Mouse (Mus musculus) limb, embryonic 10.5 days (tissue): ENCODE measurements at regions not wholly inside any gene's neighbourhood (a gene's known extent, or its start where the extent isn't known, plus 50 kb on each side); places are given as distances from the start of the nearest gene placed in this dataset.

Experiments
- DNase-seq: peaks from one replicate; pipeline ENCODE4 v3.0.0-alpha.2; 2017; ENCODE audit warnings: low spot score
- H3K27ac ChIP-seq: fragments of 300-500 bp; sonication (generic); 2 replicates; pipeline ENCODE4 v1.5.1; 2016; ENCODE audit warnings: mild to moderate bottlenecking
- H3K27me3 ChIP-seq: fragments of 300-500 bp; sonication (generic); 2 replicates; pipeline ENCODE4 v1.6.1; 2016; ENCODE audit warnings: low read depth, mild to moderate bottlenecking; ENCODE audit not compliant: poor library complexity, severe bottlenecking
- H3K36me3 ChIP-seq: fragments of 300-500 bp; sonication (generic); 2 replicates; pipeline ENCODE4 v1.6.1; 2016; ENCODE audit warnings: mild to moderate bottlenecking, moderate library complexity
- H3K4me1 ChIP-seq: fragments of 300-500 bp; sonication (generic); 2 replicates; pipeline ENCODE4 v1.6.1; 2016
- H3K4me3 ChIP-seq: fragments of 300-500 bp; sonication (generic); 2 replicates; pipeline ENCODE4 v1.5.1; 2016; ENCODE audit warnings: mild to moderate bottlenecking, moderate library complexity
- H3K9me3 ChIP-seq: fragments of 300-500 bp; sonication (generic); replicated peaks from 2 replicates; pipeline ENCODE4 v1.6.1; 2016; ENCODE audit warnings: mild to moderate bottlenecking
- WGBS: fragments of 180-500 bp; shearing (Covaris S2); methylation state at CpG from one replicate; pipeline ENCODE4 v1.1.7; 2016; 5-methylcytosine and 5-hydroxymethylcytosine counted together

- peaks cover 29% of the 10 kb centered on the region for H3K4me1 ChIP-seq
- H3K4me3 ChIP-seq, result no peak overlapping the region
- H3K9me3 ChIP-seq, result no peaks in the 10 kb centered on the region
- 67% methylated on average over 5 of the region's 5 CpGs for WGBS
- no peaks in the 10 kb centered on the region for H3K27me3 ChIP-seq
- H3K27ac ChIP-seq, result no peak overlapping the region
- DNase-seq, result no peak
- no peaks in the 10 kb centered on the region for H3K36me3 ChIP-seq
Measured at GRCm38 (mm10) chr3:145705317-145705716, 53.2 kb upstream of the Ddah1 start.

- no peak overlapping the region for H3K4me3 ChIP-seq
- H3K27me3 ChIP-seq, result no peaks in the 10 kb centered on the region
- no peaks in the 10 kb centered on the region for H3K9me3 ChIP-seq
- 68% methylated on average over 9 of the region's 9 CpGs for WGBS
- DNase-seq, result no peak
- peaks cover 29% of the 10 kb centered on the region for H3K4me1 ChIP-seq
- H3K27ac ChIP-seq, result peak overlapping the region; percentile 79
- H3K36me3 ChIP-seq, result no peaks in the 10 kb centered on the region
Measured at GRCm38 (mm10) chr3:145704054-145704453, 54.3 kb upstream of the Ccn1 start.

GRCm38 (mm10) chr3:145703411-145703924, 53.7 kb upstream of the Ccn1 start:
- Histone ChIP-seq H3K4me1 (peaks cover 29% of the 10 kb centered on the region), H3K9me3 (no peaks in the 10 kb centered on the region), H3K27ac (peak overlapping the region; percentile 79), H3K27me3 (no peaks in the 10 kb centered on the region), H3K36me3 (no peaks in the 10 kb centered on the region), H3K4me3 (no peak overlapping the region)
- DNase-seq, result peak; percentile 46
- WGBS, result 19% methylated on average over 11 of the region's 11 CpGs

- no peaks in the 10 kb centered on the region for H3K9me3 ChIP-seq
- H3K4me3 ChIP-seq, result no peak overlapping the region
- H3K4me1 ChIP-seq, result peaks cover 29% of the 10 kb centered on the region
- H3K27me3 ChIP-seq, result no peaks in the 10 kb centered on the region
- no peak for DNase-seq
- peak overlapping the region; percentile 79; the same call in 1 of the 2 replicates for H3K27ac ChIP-seq
- 79% methylated on average over 5 of the region's 5 CpGs for WGBS
- no peaks in the 10 kb centered on the region for H3K36me3 ChIP-seq
Measured at GRCm38 (mm10) chr3:145702739-145703138, 53.0 kb upstream of the Ccn1 start.

GRCm38 (mm10) chr3:145701945-145702344, 52.2 kb upstream of the Ccn1 start:
- no peaks in the 10 kb centered on the region for H3K9me3 ChIP-seq
- DNase-seq, result no peak
- H3K27me3 ChIP-seq, result no peaks in the 10 kb centered on the region
- no peaks in the 10 kb centered on the region for H3K36me3 ChIP-seq
- no peak overlapping the region for H3K27ac ChIP-seq
- H3K4me1 ChIP-seq, result peaks cover 29% of the 10 kb centered on the region
- WGBS, result 72% methylated on average over 6 of the region's 6 CpGs
- H3K4me3 ChIP-seq, result no peak overlapping the region
